ENCODE assay signal across 9 mouse cellular contexts in genomic region chr10:52023213-52024052, GRCm38 (mm10). TPM values are rescaled to one million over a fixed set of nuclear protein-coding genes. Genes with fewer than 3 reads are reported as not detected.
DNase-seq lines count a peak whose midpoint lies in the region; ATAC-seq and TF ChIP-seq lines count a peak whose summit lies in the region.
"Had no signal": no experiment of that assay in that cellular context is flagged by ENCODE, and none has a peak within 500 bp of the region (broad histone marks: within the 10 kb centered on the region; RNA-seq: fewer than 3 reads in every experiment).

No protein-coding gene starts in this region.

- no peak for TF ChIP-seq CTCF in gastrocnemius, adult 2 months (IDR thresholded peaks at IDR 0.05)

- no peak for ATAC-seq in hindbrain, embryonic 15.5 days (ENCODE audit: low FRiP score, low read depth)
- no peak for ATAC-seq in midbrain, embryonic 16.5 days
- ATAC-seq in activated CD4-positive, CD25-positive, alpha-beta regulatory T cell, adult 4 months, result no peak

- H3K4me3 ChIP-seq in gastrocnemius, adult 2 months, result peak overlapping the region; percentile 85
- H3K4me3 ChIP-seq in embryonic facial prominence, embryonic 10.5 days, result peak overlapping the region; percentile 64
- H3K4me3 ChIP-seq in hindbrain, embryonic 15.5 days, result peak overlapping the region; percentile 47
- H3K4me3 ChIP-seq in midbrain, embryonic 16.5 days (ENCODE audit: low read depth, low read length), result peak overlapping the region; percentile 50

- peak; percentile 25 for DNase-seq in gastrocnemius, adult 2 months
- no peak for DNase-seq in gastrocnemius, postnatal 25 days
- DNase-seq in embryonic facial prominence, embryonic 10.5 days (ENCODE audit: low spot score), result peak; percentile 57
- no peak for DNase-seq in ovary, adult 18-20 months (ENCODE audit: low spot score)
- no peak for DNase-seq in left cerebral cortex, adult 8-10 months (ENCODE audit: low spot score in 2 of 2)
- DNase-seq: layer of hippocampus, adult 9-11 months had no signal

- H3K9me3 ChIP-seq in embryonic facial prominence, embryonic 10.5 days, result no peaks in the 10 kb centered on the region
- no peaks in the 10 kb centered on the region for H3K9me3 ChIP-seq in hindbrain, embryonic 15.5 days
- no peaks in the 10 kb centered on the region for H3K9me3 ChIP-seq in midbrain, embryonic 16.5 days (replicated peaks; ENCODE audit: control insufficient read depth, low read length, poor library complexity, severe bottlenecking)

- 2% methylated on average over 17 of the region's 17 CpGs for WGBS in embryonic facial prominence, embryonic 10.5 days
- 4% methylated on average over 17 of the region's 17 CpGs for WGBS in hindbrain, embryonic 15.5 days
- WGBS in midbrain, embryonic 16.5 days, result 3% methylated on average over 17 of the region's 17 CpGs

- H3K27ac ChIP-seq in gastrocnemius, adult 2 months, result peak overlapping the region; percentile 89
- H3K27ac ChIP-seq in embryonic facial prominence, embryonic 10.5 days (replicated peaks), result no peak overlapping the region
- H3K27ac ChIP-seq in hindbrain, embryonic 15.5 days (replicated peaks), result no peak overlapping the region
- H3K27ac ChIP-seq in midbrain, embryonic 16.5 days (ENCODE audit: low read length), result no peak overlapping the region

- H3K4me2 ChIP-seq in hindbrain, embryonic 15.5 days, result peak overlapping the region; percentile 89
- H3K4me2 ChIP-seq in midbrain, embryonic 16.5 days (ENCODE audit: low read length), result peak overlapping the region; percentile 93

- no peaks in the 10 kb centered on the region for H3K36me3 ChIP-seq in embryonic facial prominence, embryonic 10.5 days (replicated peaks)
- H3K36me3 ChIP-seq in hindbrain, embryonic 15.5 days, result no peaks in the 10 kb centered on the region
- H3K36me3 ChIP-seq in midbrain, embryonic 16.5 days (ENCODE audit: control insufficient read depth, insufficient read depth, low read length), result no peaks in the 10 kb centered on the region

- H3K27me3 ChIP-seq in embryonic facial prominence, embryonic 10.5 days (replicated peaks; ENCODE audit: low read depth, poor library complexity, severe bottlenecking), result peaks cover 100% of the 10 kb centered on the region
- peaks cover 81% of the 10 kb centered on the region for H3K27me3 ChIP-seq in hindbrain, embryonic 15.5 days
- H3K27me3 ChIP-seq in midbrain, embryonic 16.5 days (ENCODE audit: control insufficient read depth, insufficient read depth, low read depth, low read length), result peaks cover 63% of the 10 kb centered on the region

- H3K4me1 ChIP-seq in embryonic facial prominence, embryonic 10.5 days, result peaks cover 30% of the 10 kb centered on the region
- peaks cover 24% of the 10 kb centered on the region for H3K4me1 ChIP-seq in hindbrain, embryonic 15.5 days (replicated peaks)
- peaks cover 28% of the 10 kb centered on the region for H3K4me1 ChIP-seq in midbrain, embryonic 16.5 days (ENCODE audit: control insufficient read depth, insufficient read depth, low read length)

- intact Hi-C loops in gastrocnemius, adult 2 months (cut with DNase I), result loop anchor here (2.0 to 5.0 kb wide), 3 partner anchors 49 to 96 kb away; no protein-coding TSS in a partner anchor

- H3K9ac ChIP-seq in hindbrain, embryonic 15.5 days, result no peak overlapping the region
- H3K9ac ChIP-seq in midbrain, embryonic 16.5 days (ENCODE audit: low read depth, low read length), result no peak overlapping the region

RNA-seq across cellular contexts. Expression of gene Vgll2, which starts 1.1 kb away (rescaled TPM):
- 100 to 1,000 TPM in 1 of 2 experiments, 10 to 100 TPM in 1; 56.7 to 205 TPM for total RNA-seq in gastrocnemius, adult 2 months (2021)
- 100 to 1,000 TPM in 1 of 2 experiments, 10 to 100 TPM in 1; 69.8 to 119 TPM for total RNA-seq in gastrocnemius, postnatal 25 days (2021)
- polyA plus RNA-seq in embryonic facial prominence, embryonic 10.5 days (2016; fragmentation: Nextera tagmentation; extraction: Ambion mirVana), result 10.1 and 12.8 TPM in 2 replicates
- 0.17 and 0.19 TPM in 2 replicates for polyA plus RNA-seq in hindbrain, embryonic 15.5 days (2015; fragmentation: Nextera tagmentation; extraction: Ambion mirVana)
- 0.60 and 2.9 TPM in 2 replicates for polyA plus RNA-seq in midbrain, embryonic 16.5 days (2015; fragmentation: Nextera tagmentation; extraction: Ambion mirVana)
- total RNA-seq in left cerebral cortex, adult 8-10 months (2022), result not detected
- polyA plus RNA-seq in activated CD4-positive, CD25-positive, alpha-beta regulatory T cell, adult 4 months (2017; shearing (Covaris generic)), result not detected

Comparison
In these comparisons a context has a peak if more than half of its experiments do, and no peak if none do; other contexts are left out.
1. DNase-seq: peak in gastrocnemius, adult 2 months (single experiment) and embryonic facial prominence, embryonic 10.5 days (single experiment); none in gastrocnemius, postnatal 25 days (single experiment), ovary, adult 18-20 months (single experiment) and left cerebral cortex, adult 8-10 months (0 of 2).
2. Peak in every context shown above with its lines, with median percentiles within 50 percentile points of each other: H3K4me3 ChIP-seq.